Mouse (Mus musculus) adrenal gland, postnatal 14 days (tissue): ENCODE results near the gene Sh3gl2. TPM values are rescaled to one million over a fixed set of nuclear protein-coding genes. Genes with fewer than 3 reads are reported as not detected.

Experiments
- DNase-seq: peaks from one replicate; pipeline ENCODE4 v3.0.0; 2021; ENCODE audit warnings: mixed read lengths
- total RNA-seq: library from RNA; stranded (reverse); gene quantifications from 2 replicates; pipeline ENCODE4 v1.2.3, GENCODE M21; 2021

The Sh3gl2 gene
- total RNA-seq, 1 experiment from 2014 or later, result 17.3 TPM

GRCm38 (mm10) chr4:85416466-85416865 lies 211.5 kb downstream of the Sh3gl2 start:
- peak; percentile 64 for DNase-seq

- DNase-seq, result no peak
These were observed 215.5 kb downstream of the Sh3gl2 start for GRCm38 (mm10) chr4:85420429-85420828.

- no peak for DNase-seq
These were observed 221.3 kb downstream of the Sh3gl2 start for GRCm38 (mm10) chr4:85426211-85426610.

- DNase-seq, result no peak
These were observed 227.9 kb downstream of the Sh3gl2 start for GRCm38 (mm10) chr4:85432786-85433185.

GRCm38 (mm10) chr4:85434734-85435133 lies 229.8 kb downstream of the Sh3gl2 start:
- no peak for DNase-seq

GRCm38 (mm10) chr4:85438813-85439212 lies 233.9 kb downstream of the Sh3gl2 start:
- no peak for DNase-seq

GRCm38 (mm10) chr4:85483586-85483985 lies 278.7 kb downstream of the Sh3gl2 start:
- DNase-seq, result no peak

GRCm38 (mm10) chr4:85486316-85486946 lies 281.5 kb downstream of the Sh3gl2 start:
- DNase-seq, result no peak

GRCm38 (mm10) chr4:85505718-85506117 lies 300.8 kb downstream of the Sh3gl2 start:
- DNase-seq, result no peak

- DNase-seq, result no peak
These were observed 302.1 kb downstream of the Sh3gl2 start for GRCm38 (mm10) chr4:85506976-85507375.

- no peak for DNase-seq
These were observed 302.6 kb downstream of the Sh3gl2 start for GRCm38 (mm10) chr4:85507491-85507890.

- DNase-seq, result no peak
These were observed 308.4 kb downstream of the Sh3gl2 start for GRCm38 (mm10) chr4:85513288-85513687.

- DNase-seq, result peak; percentile 3
These were observed 308.9 kb downstream of the Sh3gl2 start, which contains the start of gene Adamtsl1 for GRCm38 (mm10) chr4:85513792-85514191. Adamtsl1 (plus strand) TSS chr4:85514172.

- peak; percentile 35 for DNase-seq
These were observed 309.3 kb downstream of the Sh3gl2 start for GRCm38 (mm10) chr4:85514205-85514681.

GRCm38 (mm10) chr4:85526966-85527566 lies 322.1 kb downstream of the Sh3gl2 start:
- no peak for DNase-seq

- DNase-seq, result no peak
These were observed 324.9 kb downstream of the Sh3gl2 start for GRCm38 (mm10) chr4:85529852-85530251.

GRCm38 (mm10) chr4:85539677-85540076 lies 334.8 kb downstream of the Sh3gl2 start:
- DNase-seq, result no peak

GRCm38 (mm10) chr4:85543221-85543620 lies 338.3 kb downstream of the Sh3gl2 start:
- DNase-seq, result no peak

GRCm38 (mm10) chr4:85554696-85555095 lies 349.8 kb downstream of the Sh3gl2 start:
- no peak for DNase-seq

- DNase-seq, result no peak
These were observed 354.8 kb downstream of the Sh3gl2 start for GRCm38 (mm10) chr4:85559753-85560152.

- no peak for DNase-seq
These were observed 380.5 kb downstream of the Sh3gl2 start for GRCm38 (mm10) chr4:85585426-85585825.

GRCm38 (mm10) chr4:85588928-85589327 lies 384.0 kb downstream of the Sh3gl2 start:
- DNase-seq, result no peak

- DNase-seq, result no peak
These were observed 386.1 kb downstream of the Sh3gl2 start for GRCm38 (mm10) chr4:85591037-85591436.

GRCm38 (mm10) chr4:85594159-85594558 lies 389.2 kb downstream of the Sh3gl2 start:
- DNase-seq, result no peak
